Mouse (Mus musculus) C2C12 (cell line): Measurements from ENCODE around the gene Cachd1.

Experiments used
- CEBPB ChIP-seq: IDR thresholded peaks from one replicate; pipeline ENCODE4 v1.6.1; 2011; ENCODE audit warnings: low read depth, mild to moderate bottlenecking, control low read depth, moderate library complexity
- CTCF ChIP-seq: IDR thresholded peaks from one replicate; pipeline ENCODE4 v1.5.1; 2011; ENCODE audit not compliant: control insufficient read depth, insufficient read depth, insufficient read length
- MAX ChIP-seq: IDR thresholded peaks from one replicate; pipeline ENCODE4 v1.6.1; 2011; ENCODE audit warnings: mild to moderate bottlenecking, control low read depth
- MYOD1 ChIP-seq: IDR thresholded peaks from one replicate; pipeline ENCODE4 v1.6.1; 2011; ENCODE audit warnings: low read depth; ENCODE audit not compliant: control insufficient read depth, insufficient read length
- MYOG ChIP-seq: IDR thresholded peaks from one replicate; pipeline ENCODE4 v1.6.1; 2011; ENCODE audit not compliant: control insufficient read depth, insufficient read length; ENCODE audit errors: extremely low read depth
- USF1 ChIP-seq: IDR thresholded peaks from one replicate; pipeline ENCODE4 v1.6.1; 2011; ENCODE audit warnings: low read depth, mild to moderate bottlenecking, control low read depth, moderate library complexity

DNA sequence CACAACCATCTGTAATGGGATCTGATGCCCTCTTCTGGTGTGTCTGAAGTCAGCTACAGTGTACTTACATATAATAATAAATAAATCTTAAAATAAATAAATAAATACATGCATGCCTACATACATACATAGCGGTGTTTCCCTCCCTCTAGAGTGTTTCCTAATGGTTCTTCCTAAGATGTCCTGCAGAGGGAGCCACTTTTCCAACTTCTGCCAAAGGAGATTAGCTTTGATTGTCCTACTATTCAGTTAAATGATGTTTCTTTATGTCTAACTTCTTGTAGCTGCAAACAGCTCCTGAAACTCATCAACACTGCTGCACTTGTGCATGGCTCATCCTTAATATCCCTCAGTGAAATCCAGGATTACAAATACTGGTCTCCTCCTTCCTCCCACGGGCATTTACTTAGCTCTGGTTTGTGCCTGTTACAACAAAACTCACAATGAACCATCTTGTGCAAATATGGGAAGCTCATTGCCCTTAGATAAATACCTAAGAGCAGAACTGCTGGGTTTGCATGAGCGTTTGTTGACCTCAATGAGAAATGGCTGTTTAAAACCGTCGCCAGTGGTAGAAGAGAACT is 47.5 kb upstream of the Cachd1 start:
- TF ChIP-seq CTCF (no peak), MAX (no peak), MYOD1 (no peak), CEBPB (no peak), USF1 (no peak), MYOG (no peak)
